Mouse (Mus musculus) bone marrow macrophage, adult 2 months (primary cell): ENCODE results near the gene Nadsyn1. TPM values are rescaled to one million over a fixed set of nuclear protein-coding genes. Genes with fewer than 3 reads are reported as not detected.
A peak's percentile ranks its signal among the peaks of the same experiment; 100 is the strongest.

ENCODE experiments used
- H3K27ac ChIP-seq: 2 replicates; pipeline ENCODE4 v1.5.1; 2012; ENCODE audit warnings: low read depth, low read length; ENCODE audit not compliant: insufficient read depth
- H3K4me1 ChIP-seq: 2 replicates; pipeline ENCODE4 v1.6.1; 2012; ENCODE audit warnings: low read length; ENCODE audit not compliant: control insufficient read depth, insufficient read depth
- H3K4me3 ChIP-seq: 2 replicates; pipeline ENCODE4 v1.5.1; 2012; ENCODE audit warnings: mild to moderate bottlenecking, low read length, moderate library complexity; ENCODE audit not compliant: insufficient read depth
- CTCF ChIP-seq: IDR thresholded peaks from 2 replicates; pipeline ENCODE4 v1.5.1; 2012; ENCODE audit warnings: low read depth, mild to moderate bottlenecking, low read length, moderate library complexity
- POLR2A ChIP-seq: IDR thresholded peaks from 2 replicates; pipeline ENCODE4 v1.6.1; 2012; ENCODE audit warnings: mild to moderate bottlenecking, low read depth, low read length, borderline replicate concordance
- polyA plus RNA-seq: library from polyadenylated mRNA; stranded (reverse); fragments of >200 nt; gene quantifications from 2 replicates; pipeline ENCODE4 v1.2.4, GENCODE M21; 2012; ENCODE audit not compliant: missing spikeins, insufficient read depth, insufficient read length

The Nadsyn1 gene
- polyA plus RNA-seq, 1 experiment = 10.2 TPM

DNA sequence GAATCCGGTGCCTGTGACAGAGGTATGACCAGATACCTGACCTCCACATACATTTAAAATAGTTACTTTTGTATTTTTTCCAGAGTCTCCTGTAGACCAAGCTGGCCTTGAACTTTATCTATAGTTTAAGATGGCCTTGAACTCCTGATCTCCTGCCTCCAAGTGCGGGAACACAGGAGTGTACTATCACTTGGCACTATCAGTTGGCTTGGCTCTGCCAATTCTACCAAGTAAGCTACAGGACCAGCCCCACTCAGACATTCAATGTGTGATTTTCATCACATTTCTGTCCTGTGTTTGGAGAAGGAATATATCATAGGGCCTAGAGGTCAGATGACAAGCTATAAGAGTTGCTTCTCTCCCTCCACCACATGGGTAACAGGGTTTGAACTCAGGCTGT lies 11.7 kb upstream of the Nadsyn1 start:
- H3K4me3 ChIP-seq = no peak overlapping the region
- TF ChIP-seq CTCF = no peak
- no peak for TF ChIP-seq POLR2A
- peaks cover 18% of the 10 kb centered on the region for H3K4me1 ChIP-seq
- H3K27ac ChIP-seq = no peak overlapping the region

GRCm38 (mm10) chr7:143833581-143834190 lies 11.0 kb upstream of the Nadsyn1 start:
- no peak for TF ChIP-seq CTCF
- no peak for TF ChIP-seq POLR2A
- Histone ChIP-seq H3K27ac (no peak overlapping the region), H3K4me3 (no peak overlapping the region), H3K4me1 (peaks cover 21% of the 10 kb centered on the region)

DNA sequence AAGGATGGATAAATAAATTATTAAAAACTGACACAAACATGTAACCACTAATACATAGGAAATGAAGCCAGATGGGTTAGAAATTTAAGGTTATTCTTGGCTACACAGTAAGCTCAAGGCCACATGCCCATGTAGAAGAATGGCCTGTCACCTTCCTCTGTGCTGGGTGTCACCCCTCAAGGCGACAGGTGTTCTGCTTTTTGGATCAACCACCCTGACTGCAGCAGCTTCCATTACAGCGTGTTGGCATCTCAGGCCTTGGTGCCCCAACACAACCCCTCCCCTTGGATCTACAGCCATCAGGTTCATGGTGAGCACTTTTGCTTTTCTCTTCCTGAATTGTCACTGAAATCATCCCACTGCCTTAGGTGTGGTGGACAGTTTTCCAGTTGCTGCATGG lies 10.0 kb upstream of the Nadsyn1 start:
- no peak overlapping the region for H3K4me3 ChIP-seq
- H3K4me1 ChIP-seq = peaks cover 21% of the 10 kb centered on the region
- H3K27ac ChIP-seq = no peak overlapping the region
- no peak for TF ChIP-seq POLR2A
- no peak for TF ChIP-seq CTCF

DNA sequence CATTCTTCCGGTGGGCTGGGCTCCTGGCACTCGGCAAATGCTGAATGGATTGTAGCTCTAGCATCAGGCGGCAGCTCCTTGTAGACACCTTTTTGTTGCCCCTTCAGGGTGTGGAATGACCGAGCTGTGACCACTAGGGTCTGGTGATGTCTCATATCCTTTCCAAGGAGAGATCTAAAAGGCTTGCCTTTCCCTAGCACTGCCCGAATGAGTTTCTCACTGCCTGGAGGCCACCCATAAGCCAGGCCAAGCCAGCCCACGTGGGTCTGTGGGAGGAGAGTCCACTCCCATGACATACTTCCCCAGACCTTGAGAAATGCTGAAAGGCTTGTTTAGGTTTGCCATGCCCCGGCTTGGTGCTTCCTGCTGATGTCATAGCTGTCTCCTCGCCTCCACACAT lies 9.5 kb upstream of the Nadsyn1 start:
- no peak for TF ChIP-seq CTCF
- no peak for TF ChIP-seq POLR2A
- peak overlapping the region; percentile 42 for H3K27ac ChIP-seq
- peaks cover 21% of the 10 kb centered on the region for H3K4me1 ChIP-seq
- peak overlapping the region; percentile 31 for H3K4me3 ChIP-seq

- H3K27ac ChIP-seq = 0 out of 2 replicates have a peak overlapping the region, but pooled peaks have one; percentile 6
- TF ChIP-seq POLR2A (no peak), CTCF (no peak)
These were observed 7.8 kb upstream of the Nadsyn1 start for GRCm38 (mm10) chr7:143830399-143830798.

DNA sequence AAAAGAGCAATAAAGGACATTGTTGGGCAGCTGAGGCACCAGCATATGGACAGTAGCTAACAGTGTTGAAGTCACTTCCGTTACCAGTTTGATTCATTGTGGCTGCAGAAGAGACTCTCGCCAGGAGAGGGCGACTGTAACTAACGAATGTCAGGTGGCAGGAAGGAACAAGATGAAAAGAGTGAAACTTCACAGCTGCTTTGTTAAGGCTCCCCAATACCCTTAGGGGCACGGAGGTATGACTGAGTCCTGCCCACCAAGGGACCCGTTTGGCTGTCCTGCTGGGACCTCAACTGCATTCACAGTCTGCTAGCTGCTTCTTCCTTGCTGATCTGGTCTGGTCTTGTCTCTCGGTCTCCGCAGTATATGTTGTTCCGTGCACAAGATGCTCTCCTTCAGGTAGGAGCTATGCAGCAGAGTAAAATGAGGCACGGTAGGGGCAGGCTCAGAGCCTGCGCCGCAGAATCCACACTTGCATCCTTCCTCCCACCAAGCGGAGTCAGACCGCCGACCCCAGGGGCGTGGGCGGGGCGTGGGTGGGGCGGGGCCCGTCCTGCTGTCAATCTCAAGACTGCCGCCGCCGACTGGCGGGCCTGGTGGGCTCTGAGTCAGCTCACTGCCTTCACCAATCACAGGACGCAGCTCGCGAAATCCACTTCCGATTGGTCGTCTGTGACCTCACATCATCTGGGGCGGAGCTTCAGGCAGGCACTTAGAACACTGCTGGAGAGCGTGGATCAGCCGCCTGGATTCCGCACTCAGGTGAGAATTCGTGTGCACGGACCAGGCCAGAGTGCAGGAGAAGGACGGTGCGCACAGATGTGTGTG lies 7.1 kb upstream of the Nadsyn1 start:
- Histone ChIP-seq H3K4me3 (peak overlapping the region; percentile 86), H3K4me1 (peaks cover 23% of the 10 kb centered on the region), H3K27ac (peak overlapping the region; percentile 75)
- TF ChIP-seq CTCF (peak; percentile 55; the same call in 1 of the 2 replicates), POLR2A (no peak)

More at GRCm38 (mm10) chr7:143830399-143830798, 7.8 kb upstream of the Nadsyn1 start:
- H3K4me3 ChIP-seq = peak overlapping the region; percentile 71
- H3K4me1 ChIP-seq = peaks cover 23% of the 10 kb centered on the region

DNA sequence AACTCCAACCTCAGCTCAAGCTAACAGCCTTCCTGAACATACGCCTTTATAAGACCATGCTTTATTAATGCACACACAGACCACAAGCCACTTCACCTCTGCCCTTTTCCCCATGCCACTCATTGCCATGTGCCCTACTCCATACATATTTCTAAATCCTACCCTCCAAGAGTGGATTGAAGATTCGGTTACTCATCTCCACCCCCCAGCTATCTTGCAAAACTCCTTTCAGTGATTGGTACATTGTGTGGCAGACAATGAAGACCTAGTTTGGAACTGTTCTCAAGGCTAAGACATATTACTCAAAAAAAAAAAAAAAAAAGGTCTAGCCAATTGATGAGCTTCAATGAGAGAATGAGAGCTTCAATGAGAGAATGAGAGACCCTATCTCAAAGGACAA lies 4.3 kb upstream of the Nadsyn1 start:
- Histone ChIP-seq H3K27ac (no peak overlapping the region), H3K4me1 (peaks cover 18% of the 10 kb centered on the region), H3K4me3 (no peak overlapping the region)
- no peak for TF ChIP-seq POLR2A
- TF ChIP-seq CTCF = no peak

DNA sequence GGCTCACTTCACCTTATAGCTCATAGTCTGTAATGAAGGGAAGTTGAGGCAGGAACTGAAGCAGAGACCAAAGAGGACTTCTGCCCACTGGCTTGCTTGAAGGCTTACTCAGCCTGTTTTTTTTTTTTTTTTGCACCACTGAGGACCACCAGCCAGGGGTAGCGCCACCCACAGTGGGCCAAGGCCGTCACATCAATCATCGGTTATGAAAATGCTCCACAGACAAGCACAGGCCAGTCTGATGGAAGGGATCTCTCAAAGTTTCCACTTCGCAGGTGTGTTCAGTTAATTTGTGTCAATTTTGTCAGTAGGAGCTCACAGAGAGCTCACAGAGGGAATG lies 587 bp upstream of the Nadsyn1 start:
- Histone ChIP-seq H3K4me1 (peaks cover 13% of the 10 kb centered on the region), H3K27ac (peak overlapping the region; percentile 80), H3K4me3 (peak overlapping the region; percentile 62)
- TF ChIP-seq POLR2A (no peak), CTCF (no peak)

- Histone ChIP-seq H3K4me3 (no peak overlapping the region), H3K27ac (no peak overlapping the region), H3K4me1 (peaks cover 12% of the 10 kb centered on the region)
- no peak for TF ChIP-seq POLR2A
- no peak for TF ChIP-seq CTCF
These were observed 1.4 kb downstream of the Nadsyn1 start for GRCm38 (mm10) chr7:143821241-143821640.

GRCm38 (mm10) chr7:143819201-143819600 lies 3.4 kb downstream of the Nadsyn1 start:
- no peak overlapping the region for H3K4me3 ChIP-seq
- H3K4me1 ChIP-seq = peaks cover 12% of the 10 kb centered on the region
- H3K27ac ChIP-seq = no peak overlapping the region
- TF ChIP-seq POLR2A (no peak), CTCF (no peak)
